Mouse (Mus musculus) myocyte (in vitro differentiated cells): ENCODE results near the gene C5ar2.

ENCODE experiments used
- CEBPB ChIP-seq: IDR thresholded peaks from 2 replicates; pipeline ENCODE4 v1.6.1; 2011; ENCODE audit warnings: mild to moderate bottlenecking, moderate library complexity; ENCODE audit not compliant: poor library complexity, insufficient read depth, severe bottlenecking
- E2F4 ChIP-seq: IDR thresholded peaks from one replicate; pipeline ENCODE4 v1.6.1; 2011; ENCODE audit warnings: mild to moderate bottlenecking, control low read depth, moderate library complexity; ENCODE audit not compliant: insufficient read depth
- MAX ChIP-seq: IDR thresholded peaks from one replicate; pipeline ENCODE4 v1.6.1; 2011; ENCODE audit warnings: low read depth, mild to moderate bottlenecking, control low read depth
- POLR2A ChIP-seq: IDR thresholded peaks from one replicate; pipeline ENCODE4 v1.6.1; 2011; ENCODE audit warnings: low read depth, mild to moderate bottlenecking, control low read depth, moderate library complexity; ENCODE audit not compliant: insufficient read length
- REST ChIP-seq: IDR thresholded peaks from one replicate; pipeline ENCODE4 v1.6.1; 2011; ENCODE audit warnings: mild to moderate bottlenecking, control low read depth, moderate library complexity; ENCODE audit not compliant: insufficient read depth, insufficient read length
- TCF12 ChIP-seq: IDR thresholded peaks from one replicate; pipeline ENCODE4 v1.6.1; 2011; ENCODE audit warnings: mild to moderate bottlenecking, control low read depth; ENCODE audit not compliant: poor library complexity, insufficient read depth, severe bottlenecking
- USF1 ChIP-seq: IDR thresholded peaks from one replicate; pipeline ENCODE4 v1.6.1; 2011; ENCODE audit warnings: low read depth, mild to moderate bottlenecking, control low read depth, moderate library complexity

DNA sequence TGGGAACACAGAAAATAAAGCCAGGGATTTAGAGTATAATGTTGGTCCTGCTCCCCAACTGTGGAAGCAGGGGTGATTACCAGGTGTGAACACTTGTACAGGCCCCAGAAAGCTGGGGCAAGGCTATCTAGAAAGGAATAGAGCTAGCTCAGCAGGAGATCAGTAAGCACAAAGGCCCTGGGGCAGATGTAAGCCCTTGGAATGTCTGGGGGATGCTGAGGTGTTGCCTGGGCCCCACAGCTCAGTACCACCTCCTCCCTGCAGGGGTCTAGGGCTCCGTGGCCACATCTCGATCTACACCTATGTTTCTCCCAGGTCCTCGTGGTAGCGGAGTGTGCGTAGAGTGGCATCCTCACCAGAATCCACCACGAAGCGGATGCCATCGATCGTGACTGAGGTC, 30.0 kb downstream of the C5ar2 start:
- TF ChIP-seq REST (no peak), CEBPB (no peak), POLR2A (no peak), MAX (no peak), E2F4 (no peak), TCF12 (no peak), USF1 (no peak)
